Mouse (Mus musculus) heart, postnatal 0 days (tissue): ENCODE data around the gene Piga.

Source experiments
- CTCF ChIP-seq: IDR thresholded peaks from 2 replicates; pipeline ENCODE4 v1.5.1; 2016; ENCODE audit warnings: antibody characterized with exemption, control low read depth, low read depth
- EP300 ChIP-seq: IDR thresholded peaks from 2 replicates; pipeline ENCODE4 v1.6.1; 2016; ENCODE audit warnings: antibody characterized with exemption, low read depth

GRCm38 (mm10) chrX:164445601-164446000, 26.0 kb downstream of the Piga start:
- TF ChIP-seq CTCF (no peak), EP300 (no peak)
